Mouse (Mus musculus): Measurements from ENCODE around the gene Flrt2. TPM values are rescaled to one million over a fixed set of nuclear protein-coding genes. Genes with fewer than 3 reads are reported as not detected.
A peak's percentile ranks its signal among the peaks of the same experiment; 100 is the strongest.

Flrt2 gene
- polyA plus RNA-seq, 1 experiment, result 1.9 TPM

GRCm38 (mm10) chr12:95696522-95697025 is 4.5 kb downstream of the Flrt2 start:
- H3K27ac ChIP-seq (replicated peaks; ENCODE audit: low read depth, low read length), result no peak overlapping the region
- peak overlapping the region; percentile 37 for H3K4me3 ChIP-seq (ENCODE audit: insufficient read depth, low read depth, low read length)
- H3K4me1 ChIP-seq (ENCODE audit: control insufficient read depth, insufficient read depth, insufficient read length, low read length), result no peaks in the 10 kb centered on the region; the same call in none of the 2 replicates

GRCm38 (mm10) chr12:95698556-95698955 is 6.5 kb downstream of the Flrt2 start:
- no peak overlapping the region for H3K27ac ChIP-seq (replicated peaks; ENCODE audit: low read depth, low read length)
- peak overlapping the region; percentile 13; the same call in 1 of the 2 replicates for H3K4me3 ChIP-seq (ENCODE audit: insufficient read depth, low read depth, low read length)
- H3K4me1 ChIP-seq (ENCODE audit: control insufficient read depth, insufficient read depth, insufficient read length, low read length), result no peaks in the 10 kb centered on the region; the same call in none of the 2 replicates

GRCm38 (mm10) chr12:95700746-95701145 is 8.7 kb downstream of the Flrt2 start:
- Histone ChIP-seq H3K4me3 (ENCODE audit: insufficient read depth, low read depth, low read length) (no peak overlapping the region), H3K4me1 (ENCODE audit: control insufficient read depth, insufficient read depth, insufficient read length, low read length) (no peaks in the 10 kb centered on the region; the same call in none of the 2 replicates), H3K27ac (replicated peaks; ENCODE audit: low read depth, low read length) (no peak overlapping the region)

GRCm38 (mm10) chr12:95701580-95701979 is 9.6 kb downstream of the Flrt2 start:
- H3K27ac ChIP-seq (replicated peaks; ENCODE audit: low read depth, low read length), result no peak overlapping the region
- no peak overlapping the region for H3K4me3 ChIP-seq (ENCODE audit: insufficient read depth, low read depth, low read length)
- H3K4me1 ChIP-seq (ENCODE audit: control insufficient read depth, insufficient read depth, insufficient read length, low read length), result no peaks in the 10 kb centered on the region; the same call in none of the 2 replicates

- Histone ChIP-seq H3K27ac (replicated peaks; ENCODE audit: low read depth, low read length) (no peak overlapping the region), H3K4me3 (ENCODE audit: insufficient read depth, low read depth, low read length) (no peak overlapping the region), H3K4me1 (ENCODE audit: control insufficient read depth, insufficient read depth, insufficient read length, low read length) (no peaks in the 10 kb centered on the region; the same call in 1 of the 2 replicates)
Measured at GRCm38 (mm10) chr12:95705006-95705405, 13.0 kb downstream of the Flrt2 start.

- H3K27ac ChIP-seq (replicated peaks; ENCODE audit: low read depth, low read length), result no peak overlapping the region
- no peak overlapping the region for H3K4me3 ChIP-seq (ENCODE audit: insufficient read depth, low read depth, low read length)
- no peaks in the 10 kb centered on the region for H3K4me1 ChIP-seq (ENCODE audit: control insufficient read depth, insufficient read depth, insufficient read length, low read length)
Measured at GRCm38 (mm10) chr12:95723265-95723664, 31.2 kb downstream of the Flrt2 start.

GRCm38 (mm10) chr12:95734075-95734474 is 42.0 kb downstream of the Flrt2 start:
- no peak overlapping the region for H3K4me3 ChIP-seq (ENCODE audit: insufficient read depth, low read depth, low read length)
- no peak overlapping the region for H3K27ac ChIP-seq (replicated peaks; ENCODE audit: low read depth, low read length)
- H3K4me1 ChIP-seq (ENCODE audit: control insufficient read depth, insufficient read depth, insufficient read length, low read length), result no peaks in the 10 kb centered on the region

- Histone ChIP-seq H3K4me3 (ENCODE audit: insufficient read depth, low read depth, low read length) (no peak overlapping the region), H3K4me1 (ENCODE audit: control insufficient read depth, insufficient read depth, insufficient read length, low read length) (no peaks in the 10 kb centered on the region), H3K27ac (replicated peaks; ENCODE audit: low read depth, low read length) (no peak overlapping the region)
Measured at GRCm38 (mm10) chr12:95737571-95737970, 45.5 kb downstream of the Flrt2 start.

GRCm38 (mm10) chr12:95738031-95738430 is 46.0 kb downstream of the Flrt2 start:
- H3K4me3 ChIP-seq (ENCODE audit: insufficient read depth, low read depth, low read length), result no peak overlapping the region
- H3K4me1 ChIP-seq (ENCODE audit: control insufficient read depth, insufficient read depth, insufficient read length, low read length), result no peaks in the 10 kb centered on the region
- H3K27ac ChIP-seq (replicated peaks; ENCODE audit: low read depth, low read length), result no peak overlapping the region

GRCm38 (mm10) chr12:95738491-95739135 is 46.6 kb downstream of the Flrt2 start:
- no peak overlapping the region for H3K27ac ChIP-seq (replicated peaks; ENCODE audit: low read depth, low read length)
- no peaks in the 10 kb centered on the region for H3K4me1 ChIP-seq (ENCODE audit: control insufficient read depth, insufficient read depth, insufficient read length, low read length)
- no peak overlapping the region for H3K4me3 ChIP-seq (ENCODE audit: insufficient read depth, low read depth, low read length)

GRCm38 (mm10) chr12:95739739-95740138 is 47.7 kb downstream of the Flrt2 start:
- peaks cover 4% of the 10 kb centered on the region; the same call in 1 of the 2 replicates for H3K4me1 ChIP-seq (ENCODE audit: control insufficient read depth, insufficient read depth, insufficient read length, low read length)
- no peak overlapping the region for H3K27ac ChIP-seq (replicated peaks; ENCODE audit: low read depth, low read length)
- H3K4me3 ChIP-seq (ENCODE audit: insufficient read depth, low read depth, low read length), result no peak overlapping the region

GRCm38 (mm10) chr12:95741296-95741695 is 49.3 kb downstream of the Flrt2 start:
- Histone ChIP-seq H3K4me3 (ENCODE audit: insufficient read depth, low read depth, low read length) (no peak overlapping the region), H3K4me1 (ENCODE audit: control insufficient read depth, insufficient read depth, insufficient read length, low read length) (peaks cover 4% of the 10 kb centered on the region; the same call in 1 of the 2 replicates), H3K27ac (replicated peaks; ENCODE audit: low read depth, low read length) (no peak overlapping the region)

- Histone ChIP-seq H3K27ac (replicated peaks; ENCODE audit: low read depth, low read length) (no peak overlapping the region), H3K4me1 (ENCODE audit: control insufficient read depth, insufficient read depth, insufficient read length, low read length) (peaks cover 6% of the 10 kb centered on the region; the same call in 1 of the 2 replicates), H3K4me3 (ENCODE audit: insufficient read depth, low read depth, low read length) (no peak overlapping the region)
Measured at GRCm38 (mm10) chr12:95744307-95744706, 52.3 kb downstream of the Flrt2 start.

- Histone ChIP-seq H3K27ac (replicated peaks; ENCODE audit: low read depth, low read length) (no peak overlapping the region), H3K4me3 (ENCODE audit: insufficient read depth, low read depth, low read length) (no peak overlapping the region), H3K4me1 (ENCODE audit: control insufficient read depth, insufficient read depth, insufficient read length, low read length) (peaks cover 6% of the 10 kb centered on the region; the same call in 1 of the 2 replicates)
Measured at GRCm38 (mm10) chr12:95746856-95747579, 55.0 kb downstream of the Flrt2 start.

GRCm38 (mm10) chr12:95748760-95749159 is 56.7 kb downstream of the Flrt2 start:
- H3K27ac ChIP-seq (replicated peaks; ENCODE audit: low read depth, low read length), result no peak overlapping the region
- H3K4me1 ChIP-seq (ENCODE audit: control insufficient read depth, insufficient read depth, insufficient read length, low read length), result peaks cover 6% of the 10 kb centered on the region; the same call in 1 of the 2 replicates
- H3K4me3 ChIP-seq (ENCODE audit: insufficient read depth, low read depth, low read length), result no peak overlapping the region

Data from brown adipose tissue, adult 24 weeks (tissue).